In the genomic region with DNA sequence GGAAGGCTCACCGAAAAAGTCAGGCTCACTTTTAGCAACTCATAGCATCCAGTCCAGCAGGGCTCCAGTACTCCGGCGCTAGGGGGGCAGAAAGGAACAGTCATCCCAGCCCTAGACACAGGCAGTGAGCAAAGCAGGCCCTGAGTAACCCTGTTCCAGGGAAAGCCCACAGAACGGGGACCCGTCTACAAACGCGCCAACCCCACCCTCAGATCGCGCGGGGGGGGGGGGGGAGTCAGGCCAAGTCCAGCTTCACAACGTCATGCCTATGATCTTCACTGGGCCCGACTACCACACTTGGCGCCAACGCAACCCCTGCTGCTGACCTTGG, we compare ENCODE assay signal across 8 mouse cellular contexts. TPM values are rescaled to one million over a fixed set of nuclear protein-coding genes. Genes with fewer than 3 reads are reported as not detected.
DNase-seq lines count a peak whose midpoint lies in the region; ATAC-seq and TF ChIP-seq lines count a peak whose summit lies in the region.

No protein-coding gene starts in this region.

- TF ChIP-seq EP300 in heart, postnatal 0 days (IDR thresholded peaks at IDR 0.05; ENCODE audit: low read depth), result no peak
- TF ChIP-seq EP300 in lung, postnatal 0 days (IDR thresholded peaks at IDR 0.05), result no peak

- intact Hi-C loops in left cerebral cortex, adult 2 months (cut with DNase I), result loop anchor here (10.0 kb wide), 1 partner anchor 610 kb away; a partner anchor contains a TSS

- H3K4me2 ChIP-seq in heart, postnatal 0 days (ENCODE audit: low read depth, low read length), result peak overlapping the region; percentile 93
- peak overlapping the region; percentile 96 for H3K4me2 ChIP-seq in lung, postnatal 0 days (replicated peaks; ENCODE audit: low read depth, low read length)

- H3K9ac ChIP-seq in heart, postnatal 0 days (replicated peaks; ENCODE audit: low read depth, low read length), result peak overlapping the region; percentile 76
- H3K9ac ChIP-seq in lung, postnatal 0 days (replicated peaks; ENCODE audit: low read depth), result peak overlapping the region; percentile 63

- 3% methylated on average over 13 of the region's 14 CpGs for WGBS in heart, postnatal 0 days
- 5% methylated on average over 11 of the region's 14 CpGs for WGBS in lung, postnatal 0 days

- ATAC-seq in common myeloid progenitor, adult 5-6 weeks (replicated peaks; ENCODE audit: low read depth, poor library complexity, severe bottlenecking), result peak; percentile 37
- peak; percentile 22 for ATAC-seq in heart, postnatal 0 days (ENCODE audit: insufficient read depth, low read depth)
- peak; percentile 11; the same call in 1 of the 2 replicates for ATAC-seq in lung, postnatal 0 days
- ATAC-seq in frontal cortex, adult (ENCODE audit: low TSS enrichment), result no peak

- DNase-seq in left cerebral cortex, adult 2 months (ENCODE audit: extremely low spot score in 1 of 2, low spot score in 2 of 2), result no peak
- DNase-seq in left cerebral cortex, adult 8-10 months (ENCODE audit: low spot score in 2 of 2), result no peak
- DNase-seq in heart, postnatal 0 days (ENCODE audit: low spot score), result no peak
- DNase-seq in lung, postnatal 0 days (ENCODE audit: low spot score), result no peak
- DNase-seq in adrenal gland, adult 18-20 months (ENCODE audit: low spot score in 2 of 2), result no peak
- no peak for DNase-seq in layer of hippocampus, postnatal 36 days

- peaks cover 14% of the 10 kb centered on the region for H3K36me3 ChIP-seq in heart, postnatal 0 days (replicated peaks; ENCODE audit: control insufficient read depth, insufficient read depth, low read length)
- 0 out of 2 replicates have a peak, but pooled peaks cover 7% of the 10 kb centered on the region for H3K36me3 ChIP-seq in lung, postnatal 0 days (ENCODE audit: insufficient read depth, low read length)

- no peak for TF ChIP-seq CTCF in left cerebral cortex, adult 2 months (IDR thresholded peaks at IDR 0.05)
- TF ChIP-seq CTCF in heart, postnatal 0 days (IDR thresholded peaks at IDR 0.05; ENCODE audit: low read depth), result no peak
- TF ChIP-seq CTCF in lung, postnatal 0 days (IDR thresholded peaks at IDR 0.05), result no peak

- H3K4me3 ChIP-seq in left cerebral cortex, adult 2 months, result peak overlapping the region; percentile 52
- H3K4me3 ChIP-seq in heart, postnatal 0 days (ENCODE audit: low read depth, low read length), result peak overlapping the region; percentile 88
- peak overlapping the region; percentile 62 for H3K4me3 ChIP-seq in lung, postnatal 0 days (ENCODE audit: low read depth, low read length)

- H3K27me3 ChIP-seq in heart, postnatal 0 days (ENCODE audit: control insufficient read depth, insufficient read depth, low read length), result no peaks in the 10 kb centered on the region
- no peaks in the 10 kb centered on the region for H3K27me3 ChIP-seq in lung, postnatal 0 days (replicated peaks; ENCODE audit: insufficient read depth, low read length)

- H3K4me1 ChIP-seq in heart, postnatal 0 days (ENCODE audit: control insufficient read depth, insufficient read depth), result 0 out of 2 replicates have a peak, but pooled peaks cover 8% of the 10 kb centered on the region
- H3K4me1 ChIP-seq in lung, postnatal 0 days (ENCODE audit: insufficient read depth, low read depth, low read length), result peaks cover 7% of the 10 kb centered on the region; the same call in 1 of the 2 replicates

- H3K9me3 ChIP-seq in heart, postnatal 0 days (replicated peaks; ENCODE audit: control insufficient read depth, low read length), result no peaks in the 10 kb centered on the region
- H3K9me3 ChIP-seq in lung, postnatal 0 days (ENCODE audit: low read length), result no peaks in the 10 kb centered on the region

- peak overlapping the region; percentile 95 for H3K27ac ChIP-seq in left cerebral cortex, adult 2 months
- peak overlapping the region; percentile 75 for H3K27ac ChIP-seq in heart, postnatal 0 days (ENCODE audit: low read depth)
- H3K27ac ChIP-seq in lung, postnatal 0 days (ENCODE audit: low read length), result peak overlapping the region; percentile 83

RNA-seq across cellular contexts. Expression of a gene that starts 0.8 kb away (rescaled TPM):
- total RNA-seq in left cerebral cortex, adult 2 months (2021), result 10 to 100 TPM; 92.2 to 98.1 TPM
- total RNA-seq in left cerebral cortex, adult 8-10 months (2022), result 100 to 1,000 TPM in 3 of 4 experiments, 10 to 100 TPM in 1; 94.4 to 115 (median 103) TPM
- 20.0 and 29.3 TPM in 2 replicates for total RNA-seq in common myeloid progenitor, adult 5-6 weeks (2017)
- total RNA-seq in heart, postnatal 0 days (2014; rRNA removed; ENCODE audit: low replicate concordance), result 30.9 and 122 TPM in 2 replicates
- 44.6 and 47.9 TPM in 2 replicates for polyA plus RNA-seq in heart, postnatal 0 days (2015; fragmentation: Nextera tagmentation; extraction: Ambion mirVana)
- 63.5 and 67.7 TPM in 2 replicates for polyA plus RNA-seq in lung, postnatal 0 days (2015; fragmentation: Nextera tagmentation; extraction: Ambion mirVana)
- 100 to 1,000 TPM in 1 of 2 experiments, 10 to 100 TPM in 1; 93.5 to 136 TPM for total RNA-seq in adrenal gland, adult 18-20 months (2021)
- total RNA-seq in layer of hippocampus, postnatal 36 days (2021), result 10 to 100 TPM; 90.6 to 95.8 TPM

RNA-seq across cellular contexts. Expression of a gene that starts 29.0 kb away (rescaled TPM):
- total RNA-seq in left cerebral cortex, adult 2 months (2021), result 10 to 100 TPM; 57.0 to 60.5 TPM
- total RNA-seq in left cerebral cortex, adult 8-10 months (2022), result 10 to 100 TPM; 42.5 to 59.1 (median 45.4) TPM
- total RNA-seq in common myeloid progenitor, adult 5-6 weeks (2017), result not detected in 2 replicates
- not detected in 2 replicates for total RNA-seq in heart, postnatal 0 days (2014; rRNA removed; ENCODE audit: low replicate concordance)
- polyA plus RNA-seq in heart, postnatal 0 days (2015; fragmentation: Nextera tagmentation; extraction: Ambion mirVana), result not detected in 2 replicates
- not detected in 2 replicates for polyA plus RNA-seq in lung, postnatal 0 days (2015; fragmentation: Nextera tagmentation; extraction: Ambion mirVana)
- total RNA-seq in adrenal gland, adult 18-20 months (2021), result not detected
- total RNA-seq in layer of hippocampus, postnatal 36 days (2021), result 10 to 100 TPM; 64.9 to 80.7 TPM

RNA-seq across cellular contexts. Expression of a gene that starts 58.5 kb away (rescaled TPM):
- total RNA-seq in left cerebral cortex, adult 2 months (2021), result not detected
- not detected for total RNA-seq in left cerebral cortex, adult 8-10 months (2022)
- not detected in 2 replicates for total RNA-seq in common myeloid progenitor, adult 5-6 weeks (2017)
- not detected in 2 replicates for total RNA-seq in heart, postnatal 0 days (2014; rRNA removed; ENCODE audit: low replicate concordance)
- polyA plus RNA-seq in heart, postnatal 0 days (2015; fragmentation: Nextera tagmentation; extraction: Ambion mirVana), result not detected in 2 replicates
- not detected in 2 replicates for polyA plus RNA-seq in lung, postnatal 0 days (2015; fragmentation: Nextera tagmentation; extraction: Ambion mirVana)
- total RNA-seq in adrenal gland, adult 18-20 months (2021), result not detected
- total RNA-seq in layer of hippocampus, postnatal 36 days (2021), result not detected

Comparison
In these comparisons a context has a peak if more than half of its experiments do, and no peak if none do; other contexts are left out.
1. RNA of a gene that starts 29.0 kb away (total RNA-seq): 64.9 to 80.7 TPM in layer of hippocampus, postnatal 36 days, 57.0 to 60.5 TPM in left cerebral cortex, adult 2 months and 42.5 to 59.1 TPM in left cerebral cortex, adult 8-10 months; not detected in common myeloid progenitor, adult 5-6 weeks, not detected in heart, postnatal 0 days and not detected in adrenal gland, adult 18-20 months; every median in the first group is over 10 times any median in the second.
2. Peak in every context shown above with its lines, with median percentiles within 50 percentile points of each other: H3K27ac ChIP-seq and H3K4me3 ChIP-seq.